Mouse (Mus musculus) c-Kit-positive CD71-negative TER-119-negative erythroid progenitor cells, embryonic 14.5 days (primary cell): Measurements from ENCODE around the gene Nkg7.
A peak's percentile ranks its signal among the peaks of the same experiment; 100 is the strongest.

Experiments
- DNase-seq: peaks from one replicate; pipeline ENCODE4 v3.0.0-alpha.2; 2013; ENCODE audit warnings: low read depth

Nkg7 gene

GRCm38 (mm10) chr7:43447801-43448200 lies 10.9 kb downstream of the Nkg7 start:
- no peak for DNase-seq

- DNase-seq = no peak
Measured at GRCm38 (mm10) chr7:43448246-43448645, 11.4 kb downstream of the Nkg7 start.

GRCm38 (mm10) chr7:43449811-43450210 lies 12.9 kb downstream of the Nkg7 start:
- DNase-seq = no peak

- DNase-seq = no peak
Measured at GRCm38 (mm10) chr7:43451726-43452125, 14.9 kb downstream of the Nkg7 start.

GRCm38 (mm10) chr7:43452609-43453008 lies 15.7 kb downstream of the Nkg7 start:
- peak; percentile 73 for DNase-seq

- no peak for DNase-seq
Measured at GRCm38 (mm10) chr7:43453599-43454355, 16.9 kb downstream of the Nkg7 start.

- no peak for DNase-seq
Measured at GRCm38 (mm10) chr7:43454371-43454770, 17.5 kb downstream of the Nkg7 start.

- DNase-seq = no peak
Measured at GRCm38 (mm10) chr7:43462851-43463250, 26.0 kb downstream of the Nkg7 start, which contains the start of gene Vsig10l. Gene Vsig10l (plus strand): TSS chr7:43463151.

GRCm38 (mm10) chr7:43463976-43464375 lies 27.1 kb downstream of the Nkg7 start:
- DNase-seq = no peak

GRCm38 (mm10) chr7:43464864-43465343 lies 28.0 kb downstream of the Nkg7 start:
- DNase-seq = no peak

GRCm38 (mm10) chr7:43465344-43466098 lies 28.6 kb downstream of the Nkg7 start:
- peak; percentile 93 for DNase-seq

- peak; percentile 71 for DNase-seq
Measured at GRCm38 (mm10) chr7:43466099-43466694, 29.3 kb downstream of the Nkg7 start.

GRCm38 (mm10) chr7:43470373-43470772 lies 33.5 kb downstream of the Nkg7 start:
- DNase-seq = peak; percentile 44

- DNase-seq = no peak
Measured at GRCm38 (mm10) chr7:43475706-43476105, 38.8 kb downstream of the Nkg7 start.

- no peak for DNase-seq
Measured at GRCm38 (mm10) chr7:43476376-43476775, 39.5 kb downstream of the Nkg7 start.

GRCm38 (mm10) chr7:43481191-43481590 lies 44.3 kb downstream of the Nkg7 start:
- no peak for DNase-seq

GRCm38 (mm10) chr7:43482090-43482716 lies 45.3 kb downstream of the Nkg7 start:
- DNase-seq = no peak

GRCm38 (mm10) chr7:43483236-43483635 lies 46.4 kb downstream of the Nkg7 start:
- DNase-seq = no peak
